Mouse (Mus musculus) mouse embryonic stem cell (cell line): ENCODE results near the gene Lrsam1.
"Not testable (repeated sequence)": the region's sequence is repeated elsewhere in the genome, so short reads cannot be mapped to it uniquely, and the experiment has no call there.

Experiments used
- in situ Hi-C, 2 experiments: fragments of 300-500 bp; cut with MboI; formaldehyde crosslinking; loops; 1 replicate in 1 of 2; 3 replicates in 1 of 2; pipeline ENCODE4 v1.14.3; 2019 to 2020; ENCODE audit warnings: low sequenced_read_pairs in 2 of 2, low pct_unique_long_range_greater_than_20kb in 1 of 2, mixed read lengths in 1 of 2; ENCODE audit not compliant: unreplicated experiment in 1 of 2

Gene Lrsam1

DNA sequence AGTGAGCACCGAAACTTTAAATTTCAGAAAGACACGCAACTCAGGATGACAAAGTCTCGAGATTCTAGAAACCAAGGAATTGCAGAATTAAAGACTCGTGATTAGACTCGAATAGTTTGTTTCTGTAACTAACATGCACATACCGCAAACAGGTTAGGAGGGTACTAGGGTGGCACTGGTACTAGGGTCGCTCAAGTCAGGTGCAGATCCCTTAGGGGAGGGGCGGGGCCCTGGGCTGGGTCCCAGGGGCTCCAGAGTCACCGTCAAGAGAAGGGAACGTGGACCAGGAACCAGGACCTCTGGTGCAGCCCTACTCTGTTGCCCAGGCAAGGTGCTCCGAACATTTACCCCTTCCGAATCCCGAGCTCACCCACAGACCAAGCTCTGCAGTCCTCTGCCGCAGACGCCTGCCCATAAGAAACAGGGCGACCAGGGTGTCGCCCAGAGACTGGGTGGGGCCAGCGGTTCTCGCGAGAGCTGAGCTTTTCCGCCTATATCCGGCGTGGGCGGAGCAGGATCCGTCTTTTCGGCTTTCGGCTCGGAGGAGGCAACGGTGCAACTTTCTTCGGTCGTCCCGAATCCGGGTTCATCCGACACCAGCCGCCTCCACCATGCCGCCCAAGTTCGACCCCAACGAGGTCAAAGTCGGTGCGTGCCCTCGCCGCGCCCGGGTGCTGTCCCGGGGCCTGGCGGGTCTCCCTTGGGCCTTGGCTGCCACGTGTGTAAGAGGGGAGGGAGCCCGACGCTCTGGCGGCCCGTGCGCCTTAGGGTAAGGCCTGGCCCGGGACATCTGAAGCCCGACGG, at the start of gene Lrsam1, which contains the start of gene Rpl12:
Gene Lrsam1, minus strand, starts transcription at position 423 of the 804 bp plus-strand sequence.
Gene Rpl12, plus strand, starts transcription at position 368 of the 804 bp plus-strand sequence.
- in situ Hi-C loops, result no loop called here

GRCm38 (mm10) chr2:33009055-33009454, 47.6 kb upstream of the Lrsam1 start:
- in situ Hi-C loops, result not testable (repeated sequence)

GRCm38 (mm10) chr2:33005041-33005440, 43.6 kb upstream of the Lrsam1 start:
- in situ Hi-C loops, result no loop called here

DNA sequence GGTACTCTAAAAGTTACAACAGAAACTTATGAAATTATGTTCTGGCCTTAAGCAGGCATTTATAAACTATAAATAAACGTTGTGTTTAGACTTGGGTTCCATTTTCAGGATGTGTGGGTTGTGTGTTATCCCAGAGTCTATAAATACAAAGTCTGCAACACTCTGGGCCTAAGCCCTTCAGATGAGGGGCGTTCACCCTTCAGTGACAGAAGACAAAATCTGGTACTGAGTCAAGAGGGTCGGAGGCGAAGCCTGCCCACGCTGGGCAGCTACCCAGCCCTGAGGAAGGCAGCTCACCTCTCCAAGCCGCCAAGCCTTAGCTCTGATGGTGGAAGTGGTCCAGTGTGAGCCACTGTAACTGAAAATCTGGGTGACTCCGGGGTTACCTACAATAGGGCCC, 40.7 kb upstream of the Lrsam1 start:
- in situ Hi-C loops, result no loop called here

DNA sequence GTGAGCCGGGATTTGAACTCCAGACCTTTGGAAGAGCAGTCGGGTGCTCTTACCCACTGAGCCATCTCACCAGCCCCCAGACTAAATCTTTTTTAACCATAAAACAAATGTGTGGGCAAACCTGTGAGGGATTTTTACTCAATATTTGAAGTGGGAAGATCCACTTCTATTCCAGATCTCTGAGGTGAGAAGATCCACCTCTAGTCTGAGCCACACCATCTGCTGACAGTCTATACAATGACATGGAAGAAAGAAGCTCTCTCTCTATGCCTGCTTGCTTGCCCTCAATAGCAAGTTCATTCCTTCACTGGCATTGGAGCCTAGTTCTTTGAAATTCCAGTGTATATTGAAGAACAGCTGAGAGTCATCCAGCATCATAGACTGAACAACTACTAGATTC, 38.3 kb upstream of the Lrsam1 start:
- in situ Hi-C loops, result no loop called here

DNA sequence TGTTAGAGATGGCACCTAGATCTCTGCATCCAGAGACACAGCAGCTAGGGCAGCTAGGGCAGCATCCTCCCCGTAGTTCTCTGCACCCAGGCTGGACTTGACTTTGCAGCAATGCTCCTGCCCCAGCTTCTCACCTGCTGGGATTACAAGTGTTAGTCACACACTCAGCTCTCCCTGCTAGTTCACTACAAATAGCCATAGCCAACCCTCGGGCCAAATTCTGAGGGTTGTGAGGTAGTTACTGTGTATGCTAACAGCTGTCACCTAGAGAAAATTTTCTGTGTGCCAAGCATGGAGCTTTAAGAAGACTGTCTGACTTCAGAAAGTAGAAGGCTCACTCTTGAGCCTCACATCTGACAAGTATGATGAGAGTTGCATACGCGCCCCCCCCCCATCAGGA, 36.4 kb upstream of the Lrsam1 start:
- in situ Hi-C loops, result no loop called here

DNA sequence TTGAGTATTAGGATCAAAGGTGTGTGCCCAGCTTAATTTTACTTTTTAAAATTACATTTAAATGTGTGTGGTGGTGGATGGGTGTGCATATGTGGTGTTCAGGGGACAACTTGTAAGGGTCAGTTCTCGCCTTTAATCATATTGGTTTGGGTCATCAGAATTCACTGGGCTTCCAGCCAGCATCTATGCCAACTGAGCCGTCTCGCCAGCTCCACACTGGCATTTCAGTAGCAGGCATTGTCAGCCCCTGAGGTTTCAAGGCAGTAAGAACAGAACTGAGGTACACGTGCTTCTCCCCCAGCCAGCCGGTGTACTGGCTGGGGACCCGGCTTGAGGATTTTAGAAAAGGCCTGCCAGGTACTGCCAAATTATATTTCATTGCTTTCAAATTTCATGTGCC, 35.7 kb upstream of the Lrsam1 start:
- in situ Hi-C loops, result no loop called here

DNA sequence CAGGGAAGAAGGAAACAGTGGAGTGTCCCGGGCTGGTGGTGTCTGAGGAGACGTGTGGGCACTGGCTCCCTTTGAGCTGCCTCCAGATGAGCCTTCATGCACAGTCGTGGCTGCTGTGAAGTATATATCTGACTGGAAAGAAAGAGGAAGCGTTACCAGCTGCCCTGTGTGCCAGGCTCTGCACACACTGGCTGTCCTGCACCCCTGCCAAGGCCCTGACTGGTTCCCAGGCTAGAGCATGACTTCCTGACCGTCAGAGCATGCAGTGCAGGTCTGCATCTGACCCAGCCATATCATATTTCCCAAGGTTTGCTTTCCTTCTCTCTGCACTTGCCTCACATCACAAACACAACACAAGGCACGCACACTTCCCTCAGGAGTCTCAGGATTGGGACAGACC, 30.7 kb upstream of the Lrsam1 start:
- in situ Hi-C loops, result no loop called here

- in situ Hi-C loops, result no loop called here
These were observed 28.9 kb upstream of the Lrsam1 start for GRCm38 (mm10) chr2:32990167-32990832.

- in situ Hi-C loops, result no loop called here
These were observed 28.0 kb upstream of the Lrsam1 start for GRCm38 (mm10) chr2:32989376-32989775.

- in situ Hi-C loops, result no loop called here
These were observed 24.4 kb upstream of the Lrsam1 start for GRCm38 (mm10) chr2:32985844-32986243.

- in situ Hi-C loops, result no loop called here
These were observed 22.2 kb upstream of the Lrsam1 start for GRCm38 (mm10) chr2:32983617-32984016.

DNA sequence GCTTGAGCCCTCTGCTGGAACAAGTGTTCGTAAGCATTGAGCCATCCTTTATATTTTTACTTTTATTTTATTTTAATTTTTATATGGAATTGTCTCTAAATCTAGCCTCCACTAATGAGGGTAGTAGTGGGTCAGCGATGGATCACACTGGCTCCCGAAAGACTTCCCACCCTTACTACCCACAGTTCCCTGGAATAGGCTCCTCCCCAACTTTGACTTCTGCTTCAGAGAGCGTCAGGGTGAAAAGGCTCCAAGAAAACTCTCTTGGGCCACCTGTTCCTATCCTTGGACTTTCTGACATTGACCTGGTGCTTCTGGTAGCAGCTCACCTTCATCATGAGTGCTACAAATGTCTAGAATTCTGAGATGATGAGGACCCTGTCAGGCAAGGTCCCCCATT, 21.3 kb upstream of the Lrsam1 start:
- in situ Hi-C loops, result no loop called here

DNA sequence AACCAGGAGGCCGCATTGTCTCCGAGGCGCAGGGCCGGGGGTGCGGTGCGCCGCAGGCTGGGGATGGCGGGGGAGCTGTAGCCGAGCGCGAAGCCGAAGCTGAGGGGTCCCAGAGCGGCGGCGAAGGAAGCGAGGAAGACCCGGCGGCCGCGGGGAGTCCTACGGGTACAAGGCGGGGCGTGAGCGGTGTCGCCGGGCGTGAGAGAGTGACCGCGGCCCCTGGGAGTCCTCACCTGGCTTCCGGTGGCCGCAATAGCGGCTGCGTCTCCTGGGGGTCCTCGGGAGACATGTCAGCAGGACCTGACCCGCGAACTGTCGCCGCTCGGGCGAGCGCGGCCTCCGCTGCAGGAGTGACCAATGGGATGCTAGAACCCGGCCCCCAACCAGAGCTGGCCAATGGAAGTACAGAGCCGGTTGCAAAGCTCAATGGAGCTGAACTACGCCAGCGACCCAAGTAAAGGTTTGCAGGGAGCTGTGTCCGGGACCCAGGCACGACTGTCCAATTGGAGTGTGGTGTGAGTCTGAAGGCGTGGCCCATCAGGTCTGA, 20.4 kb upstream of the Lrsam1 start, which contains the start of gene Slc2a8:
Gene Slc2a8, minus strand, starts transcription at position 359 of the 547 bp plus-strand sequence.
- in situ Hi-C loops, result no loop called here

GRCm38 (mm10) chr2:32981281-32981680, 19.9 kb upstream of the Lrsam1 start:
- in situ Hi-C loops, result no loop called here

DNA sequence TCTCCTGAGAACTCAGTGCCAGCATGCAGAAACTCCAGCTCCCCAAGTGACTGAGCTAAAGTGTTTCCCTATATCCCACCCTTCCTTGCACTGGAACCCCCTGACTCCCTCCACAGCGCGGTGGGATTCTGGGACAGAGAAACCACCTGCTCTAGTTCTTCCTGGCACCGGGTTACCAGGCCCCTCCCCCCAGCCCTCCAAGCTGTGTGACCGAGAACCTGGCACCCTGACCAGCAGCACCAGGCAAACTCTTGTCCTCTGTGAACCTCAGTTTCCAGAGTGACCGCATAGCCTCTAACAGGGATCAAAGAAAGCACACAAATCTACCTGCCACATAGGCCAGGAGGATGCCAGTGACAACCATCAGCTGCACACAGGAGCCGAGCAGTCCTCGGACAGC, 18.3 kb upstream of the Lrsam1 start:
- in situ Hi-C loops, result no loop called here

DNA sequence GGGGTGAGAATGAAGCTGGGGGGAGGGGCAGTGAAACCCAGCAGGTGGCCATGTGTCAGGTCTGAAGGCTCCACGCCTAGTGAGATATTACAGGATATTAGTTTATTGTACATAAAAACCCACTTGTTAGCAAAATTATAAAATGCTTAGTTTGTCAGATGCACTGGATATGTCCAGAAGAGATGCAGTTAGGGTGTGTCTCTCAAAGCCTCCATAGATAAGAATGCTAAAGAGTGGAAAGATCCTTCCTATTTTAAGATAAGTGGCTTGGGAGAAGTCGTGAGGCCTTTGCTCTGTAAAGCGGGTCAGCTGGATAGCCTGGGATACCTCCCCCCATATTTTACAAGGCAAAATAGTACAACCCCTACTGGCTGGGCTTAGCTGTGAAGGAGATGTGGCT, 17.3 kb upstream of the Lrsam1 start:
- in situ Hi-C loops, result no loop called here

- in situ Hi-C loops, result no loop called here
These were observed 15.7 kb upstream of the Lrsam1 start for GRCm38 (mm10) chr2:32977114-32977513.

DNA sequence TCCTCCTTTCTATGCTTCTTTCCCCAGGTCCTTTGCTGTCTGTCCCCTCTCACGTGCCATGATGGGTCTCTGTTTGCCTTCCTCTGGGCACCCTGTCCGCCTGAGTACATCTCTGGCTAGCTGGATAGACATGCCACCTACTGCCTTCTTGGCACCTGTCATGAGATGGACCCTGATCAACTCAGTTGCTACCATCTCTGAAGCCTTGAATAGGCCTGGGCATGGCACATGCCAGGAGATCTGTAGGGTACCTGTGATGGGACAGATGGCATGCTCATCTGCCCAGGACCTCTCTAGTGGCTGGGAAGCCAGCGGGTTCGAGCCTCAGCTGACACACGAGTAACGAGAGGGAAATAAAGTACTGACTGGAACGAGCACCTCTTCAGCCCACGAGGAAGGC, 12.8 kb upstream of the Lrsam1 start:
- in situ Hi-C loops, result no loop called here

DNA sequence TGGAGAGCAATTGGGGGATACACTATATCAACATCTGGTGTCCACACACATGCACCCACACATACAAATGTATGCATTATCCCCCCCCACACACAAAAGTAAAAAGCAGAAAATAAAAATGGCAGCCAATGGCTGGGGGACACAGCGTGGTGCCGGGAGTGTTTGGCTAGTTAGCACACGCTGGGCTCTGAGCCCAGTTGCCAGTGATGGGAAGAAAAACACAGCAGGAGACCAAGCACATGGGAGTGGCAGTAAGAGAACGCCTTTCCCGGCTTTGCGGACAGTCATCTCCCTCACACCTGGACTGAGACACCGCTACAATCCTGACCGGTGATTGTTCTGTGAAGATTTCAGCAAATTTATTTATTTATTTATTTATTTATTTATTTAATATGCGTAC, 9.8 kb upstream of the Lrsam1 start:
- in situ Hi-C loops, result no loop called here
